Mouse (Mus musculus) kidney, adult 2 months (tissue): ENCODE results near the gene Ccdc142. TPM values are rescaled to one million over a fixed set of nuclear protein-coding genes. Genes with fewer than 3 reads are reported as not detected.

ENCODE experiments used
- DNase-seq: peaks from one replicate; pipeline ENCODE4 v3.0.0; 2021
- H3K27ac ChIP-seq: fragments of 200-500 bp; 2 replicates; pipeline ENCODE4 v1.5.1; 2012; ENCODE audit warnings: low read depth, low read length, control low read depth, inconsistent platforms; ENCODE audit not compliant: insufficient read depth
- H3K27me3 ChIP-seq: fragments of 200-500 bp; replicated peaks from 2 replicates; pipeline ENCODE4 v1.6.1; 2012; ENCODE audit warnings: mild to moderate bottlenecking, moderate library complexity, low read length, inconsistent platforms; ENCODE audit not compliant: control insufficient read depth, insufficient read depth
- H3K36me3 ChIP-seq: fragments of 200-500 bp; 2 replicates; pipeline ENCODE4 v1.6.1; 2012; ENCODE audit warnings: mild to moderate bottlenecking, moderate library complexity, low read length, inconsistent platforms; ENCODE audit not compliant: control insufficient read depth, insufficient read depth
- H3K4me1 ChIP-seq: fragments of 200-500 bp; 2 replicates; pipeline ENCODE4 v1.6.1; 2011; ENCODE audit warnings: low read length; ENCODE audit not compliant: control insufficient read depth, insufficient read depth
- H3K4me3 ChIP-seq: fragments of 200-500 bp; 2 replicates; pipeline ENCODE4 v1.5.1; 2011; ENCODE audit warnings: mild to moderate bottlenecking, low read depth, low read length, control low read depth; ENCODE audit not compliant: insufficient read depth
- CTCF ChIP-seq: fragments of 200-500 bp; conservative IDR thresholded peaks from 2 replicates; pipeline ENCODE4 v1.5.1; 2011; ENCODE audit warnings: low read depth, mild to moderate bottlenecking, control low read depth, low read length, moderate library complexity, mixed read lengths; ENCODE audit not compliant: insufficient read depth, insufficient read length
- POLR2A ChIP-seq: fragments of 200-500 bp; IDR thresholded peaks from one replicate; pipeline ENCODE4 v1.6.1; 2011; ENCODE audit warnings: low read depth, low read length, control low read depth
- WGBS: fragments of 180-500 bp; shearing (Covaris S2); methylation state at CpG from one replicate; pipeline ENCODE4 v1.1.7; 2018; 5-methylcytosine and 5-hydroxymethylcytosine counted together
- polyA plus RNA-seq: library from polyadenylated mRNA; depleted of rRNA; stranded (reverse); fragments of >200 nt; gene quantifications from 2 replicates; pipeline ENCODE4 v1.2.3, GENCODE M21; 2012

Gene Ccdc142
- polyA plus RNA-seq, 1 experiment, result 3.0 TPM

DNA sequence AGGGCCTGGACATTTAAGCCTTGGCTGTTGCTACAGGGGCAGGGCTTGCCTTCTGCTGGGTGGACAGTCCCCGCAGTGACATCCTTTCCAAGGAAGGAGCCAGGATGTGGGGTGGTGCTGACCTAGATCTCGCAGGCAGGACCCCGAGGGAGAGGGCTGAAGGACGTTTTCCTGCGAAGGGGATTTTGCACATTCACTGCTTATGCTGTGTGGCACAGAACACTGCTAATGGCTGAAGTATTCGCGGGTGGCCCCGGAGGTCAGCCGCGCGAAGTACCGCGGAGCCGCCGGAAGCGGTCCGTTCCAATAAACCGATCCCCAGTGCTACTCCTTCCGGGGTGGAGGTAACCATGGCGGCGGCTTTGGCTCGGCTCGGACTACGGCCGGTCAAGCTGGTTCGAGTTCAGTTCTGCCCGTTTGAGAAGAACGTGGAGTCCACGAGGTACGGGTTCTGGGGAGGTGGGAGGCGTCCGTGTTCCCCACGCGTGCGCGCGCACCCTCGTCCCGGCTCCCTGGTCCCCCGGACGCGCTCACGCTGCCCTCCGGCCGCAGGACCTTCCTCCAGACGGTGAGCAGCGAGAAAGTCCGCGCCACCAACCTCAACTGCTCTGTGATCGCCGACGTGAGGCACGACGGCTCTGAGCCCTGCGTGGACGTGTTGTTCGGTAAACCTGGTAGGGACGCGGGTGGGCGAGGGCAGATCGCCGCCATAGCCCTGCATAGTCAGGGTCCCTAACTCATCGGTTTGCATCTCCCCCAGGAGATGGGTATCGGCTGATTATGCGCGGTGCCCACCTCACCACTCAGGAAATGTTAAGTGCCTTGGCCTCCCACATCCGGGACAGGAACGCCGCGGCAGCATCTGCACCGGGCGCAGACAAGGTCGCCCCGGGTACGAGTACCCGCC, 7.6 kb downstream of the Ccdc142 start, which contains the start of gene Mrpl53:
Gene Mrpl53, plus strand, starts transcription at position 279 of the 907 bp plus-strand sequence.
- Histone ChIP-seq H3K27ac (peak within 1 kb of the TSS; percentile 78), H3K4me3 (peak within 1 kb of the TSS; percentile 70), H3K27me3 (no peaks in the 10 kb centered on the region), H3K36me3 (no peaks in the 10 kb centered on the region), H3K4me1 (peaks cover 8% of the 10 kb centered on the region; the same call in 1 of the 2 replicates)
- peak; percentile 62 for TF ChIP-seq POLR2A
- TF ChIP-seq CTCF, result no peak
- WGBS, result under 1% methylated on average over 76 of the region's 76 CpGs
- peak; percentile 87 for DNase-seq

- no peak overlapping the region for H3K27ac ChIP-seq
- 84% methylated on average over 4 of the region's 4 CpGs for WGBS
- DNase-seq, result no peak
- no peaks in the 10 kb centered on the region for H3K27me3 ChIP-seq
- H3K36me3 ChIP-seq, result no peaks in the 10 kb centered on the region
- H3K4me3 ChIP-seq, result no peak overlapping the region
- TF ChIP-seq POLR2A, result no peak
- no peak for TF ChIP-seq CTCF
- H3K4me1 ChIP-seq, result peaks cover 15% of the 10 kb centered on the region; the same call in 1 of the 2 replicates
Observed at GRCm38 (mm10) chr6:83111510-83112136, 10.2 kb downstream of the Ccdc142 start.

DNA sequence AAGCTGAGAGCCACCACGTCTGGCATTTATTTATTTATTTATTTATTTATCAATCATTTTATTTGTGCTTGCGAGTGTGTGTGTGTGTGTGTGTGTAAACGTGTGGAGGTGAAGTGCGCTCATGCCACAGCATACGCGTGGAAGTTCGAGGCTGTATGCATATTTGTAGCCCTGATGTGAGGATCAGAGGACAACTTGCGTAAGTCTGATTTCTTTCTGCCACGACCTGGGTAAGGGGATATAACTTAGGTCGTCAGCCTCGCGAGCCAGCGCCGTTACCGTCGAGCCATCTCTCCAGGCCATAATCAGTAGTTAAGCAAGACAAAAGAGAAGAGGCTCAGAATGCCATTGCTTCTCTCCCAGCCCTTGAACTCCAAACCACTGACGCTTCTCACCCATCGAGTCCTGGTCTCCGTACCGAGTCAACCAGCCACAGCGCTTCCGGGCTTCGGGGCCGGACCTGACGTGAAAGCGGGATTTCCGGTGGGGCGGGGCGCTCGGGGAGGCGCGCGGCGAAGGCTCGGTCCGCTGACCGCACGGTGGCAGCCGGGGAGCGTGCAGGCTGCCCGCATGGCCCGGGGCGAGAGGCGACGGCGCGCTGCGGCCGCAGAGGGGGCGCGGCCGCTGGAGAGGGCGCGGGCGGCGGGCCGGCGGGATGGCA, 13.7 kb downstream of the Ccdc142 start, which contains the start of gene Mogs:
Gene Mogs, plus strand, starts transcription at position 486 of the 661 bp plus-strand sequence.
- peak; percentile 86 for TF ChIP-seq POLR2A
- peak; percentile 47 for TF ChIP-seq CTCF
- Histone ChIP-seq H3K27me3 (no peaks in the 10 kb centered on the region), H3K4me1 (peaks cover 13% of the 10 kb centered on the region; the same call in 1 of the 2 replicates), H3K36me3 (no peaks in the 10 kb centered on the region), H3K4me3 (peak within 1 kb of the TSS; percentile 97), H3K27ac (peak within 1 kb of the TSS; percentile 93)
- DNase-seq, result peak; percentile 97
- WGBS, result 1% methylated on average over 58 of the region's 58 CpGs

DNA sequence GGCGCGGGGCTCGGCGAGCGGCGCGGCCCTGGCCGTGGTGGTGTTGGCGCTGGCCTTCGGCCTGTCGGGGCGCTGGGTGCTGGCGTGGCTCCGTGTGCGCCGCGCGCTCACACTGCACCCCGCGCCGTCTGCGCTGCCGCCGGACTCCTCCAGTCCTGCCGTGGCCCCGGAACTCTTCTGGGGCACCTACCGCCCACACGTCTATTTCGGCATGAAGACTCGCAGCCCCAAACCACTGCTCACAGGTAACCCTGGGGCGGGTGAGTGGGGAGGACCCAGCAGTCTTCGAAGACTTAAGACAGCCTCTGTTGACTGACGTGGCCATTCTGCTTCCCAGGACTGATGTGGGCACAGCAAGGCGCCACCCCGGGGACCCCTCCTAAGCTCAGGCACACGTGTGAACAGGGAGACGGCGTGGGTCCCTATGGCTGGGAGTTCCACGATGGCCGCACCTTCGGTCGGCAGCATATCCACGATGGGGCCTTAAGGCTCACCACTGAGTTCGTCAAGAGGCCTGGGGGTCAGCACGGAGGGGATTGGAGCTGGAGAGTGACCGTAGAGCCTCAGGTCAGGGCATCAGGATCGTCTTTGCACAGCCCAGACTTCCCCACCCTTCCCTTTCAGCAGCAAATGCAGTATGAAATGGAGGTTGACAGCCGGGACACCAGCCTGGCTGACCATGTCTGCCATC, 14.4 kb downstream of the Ccdc142 start:
- Histone ChIP-seq H3K27me3 (no peaks in the 10 kb centered on the region), H3K4me1 (peaks cover 13% of the 10 kb centered on the region; the same call in 1 of the 2 replicates), H3K4me3 (peak overlapping the region; percentile 97), H3K36me3 (no peaks in the 10 kb centered on the region), H3K27ac (no peak overlapping the region)
- DNase-seq, result no peak
- 1% methylated on average over 48 of the region's 48 CpGs for WGBS
- TF ChIP-seq POLR2A (no peak), CTCF (no peak)

GRCm38 (mm10) chr6:83116373-83117164, 15.2 kb downstream of the Ccdc142 start:
- Histone ChIP-seq H3K4me1 (peaks cover 13% of the 10 kb centered on the region; the same call in 1 of the 2 replicates), H3K4me3 (peak overlapping the region; percentile 97; the same call in 1 of the 2 replicates), H3K27me3 (no peaks in the 10 kb centered on the region), H3K27ac (no peak overlapping the region), H3K36me3 (no peaks in the 10 kb centered on the region)
- DNase-seq, result no peak
- WGBS, result 72% methylated on average over 11 of the region's 11 CpGs
- TF ChIP-seq CTCF (no peak), POLR2A (no peak)

DNA sequence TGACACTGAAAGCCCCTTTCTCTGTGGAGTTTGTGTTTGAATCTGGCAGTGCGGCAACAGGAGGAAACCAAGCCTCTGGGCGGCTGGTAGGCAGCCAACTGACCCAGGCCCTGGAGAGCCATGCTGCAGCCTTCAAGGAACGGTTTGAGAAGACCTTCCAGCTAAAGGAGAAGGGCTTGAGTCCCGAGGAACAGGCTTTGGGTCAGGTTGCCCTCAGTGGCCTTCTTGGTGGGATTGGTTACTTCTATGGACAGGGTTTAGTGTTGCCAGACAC, 15.7 kb downstream of the Ccdc142 start:
- DNase-seq, result no peak
- H3K36me3 ChIP-seq, result no peaks in the 10 kb centered on the region

More for the DNA sequence above, 15.7 kb downstream of the Ccdc142 start:
- Histone ChIP-seq H3K27ac (no peak overlapping the region), H3K27me3 (no peaks in the 10 kb centered on the region), H3K4me3 (no peak overlapping the region), H3K4me1 (peaks cover 13% of the 10 kb centered on the region; the same call in 1 of the 2 replicates)
- 83% methylated on average over 4 of the region's 4 CpGs for WGBS
- TF ChIP-seq CTCF, result no peak
